Mouse (Mus musculus) adrenal gland, adult 18-20 months (tissue): ENCODE data around the gene 2310003L06Rik. TPM values are rescaled to one million over a fixed set of nuclear protein-coding genes. Genes with fewer than 3 reads are reported as not detected.

Source experiments
- DNase-seq, 2 experiments: peaks; one replicate each; pipeline ENCODE4 v3.0.0; 2021 to 2022; ENCODE audit warnings: low spot score in 2 of 2
- long read RNA-seq, 2 experiments: library from polyadenylated mRNA; stranded (forward); transcript quantifications; one replicate each; pipeline ENCODE4 v2.0.0; 2021
- total RNA-seq, 2 experiments: library from RNA; stranded (reverse); gene quantifications; 1 replicate in 1 of 2; 2 replicates in 1 of 2; pipeline ENCODE4 v1.2.3; 2021

2310003L06Rik gene
- total RNA-seq, result not detected
- long read RNA-seq, experiment 1, result 0 reads
- long read RNA-seq, experiment 2, result 0 reads

DNA sequence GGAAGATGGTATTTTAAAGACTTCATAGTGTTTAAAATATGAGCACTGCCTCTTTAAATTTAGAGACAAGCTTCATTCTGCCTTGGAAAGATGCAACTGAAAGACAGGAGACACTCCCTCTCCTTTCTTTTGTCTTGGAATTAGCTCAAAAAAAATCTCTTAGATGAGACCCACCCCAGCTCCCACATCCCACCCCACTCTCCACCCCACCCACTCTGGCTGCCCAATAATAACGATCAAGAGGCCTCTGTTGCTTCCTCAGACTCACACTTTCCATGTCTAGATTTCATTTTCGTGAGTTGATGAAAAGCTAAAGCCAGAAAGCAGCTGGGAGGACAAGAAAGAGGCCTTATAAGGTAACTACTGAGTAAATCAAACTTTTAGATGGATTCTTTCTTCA is at the start of gene 2310003L06Rik, which contains the start of gene Gm28434:
Gene 2310003L06Rik, plus strand, starts transcription at position 259 of the 400 bp plus-strand sequence.
Gene Gm28434, plus strand, starts transcription at position 317 of the 400 bp plus-strand sequence.
- no peak for DNase-seq

DNA sequence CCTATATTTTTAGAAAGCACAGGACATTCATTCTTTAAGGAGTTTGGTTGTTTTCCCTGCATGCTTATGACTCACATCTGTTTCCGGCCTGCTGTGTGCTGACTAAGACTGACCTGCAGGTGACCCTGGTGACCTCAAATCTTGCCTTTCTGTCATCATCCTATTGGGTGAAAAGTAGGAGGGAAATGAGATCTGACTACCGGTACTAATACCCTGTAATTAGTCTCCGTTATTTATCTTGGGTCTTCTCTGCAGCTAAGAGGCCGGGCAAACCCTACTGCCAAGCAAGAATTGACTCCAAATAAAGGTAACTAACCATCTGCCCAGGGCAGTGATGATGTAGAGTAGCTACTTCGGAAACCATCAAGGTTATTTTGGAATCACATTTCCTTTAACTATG is 43.9 kb upstream of the 2310003L06Rik start, which contains the start of gene Csn3:
Gene Csn3, plus strand, starts transcription at position 208 of the 400 bp plus-strand sequence.
- no peak for DNase-seq

DNA sequence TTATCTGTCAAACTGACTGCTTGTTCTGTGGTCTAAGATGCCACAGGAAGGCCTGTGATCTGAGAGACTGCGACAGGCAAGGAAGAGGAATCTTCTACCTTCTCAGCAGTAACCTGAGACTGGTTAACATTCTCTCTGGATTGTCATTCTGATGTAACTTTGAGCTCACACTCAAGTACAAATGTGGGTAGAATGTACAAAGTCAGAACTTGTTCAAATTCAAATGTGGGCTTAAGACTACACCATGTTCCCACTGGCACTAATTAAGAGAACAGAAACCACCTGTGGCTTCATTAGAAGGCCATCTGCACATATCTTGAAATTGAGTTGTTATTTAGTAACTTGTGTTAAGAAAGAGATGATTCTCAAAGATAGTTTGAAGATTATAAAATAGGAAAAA is 37.7 kb upstream of the 2310003L06Rik start:
- DNase-seq, result no peak

DNA sequence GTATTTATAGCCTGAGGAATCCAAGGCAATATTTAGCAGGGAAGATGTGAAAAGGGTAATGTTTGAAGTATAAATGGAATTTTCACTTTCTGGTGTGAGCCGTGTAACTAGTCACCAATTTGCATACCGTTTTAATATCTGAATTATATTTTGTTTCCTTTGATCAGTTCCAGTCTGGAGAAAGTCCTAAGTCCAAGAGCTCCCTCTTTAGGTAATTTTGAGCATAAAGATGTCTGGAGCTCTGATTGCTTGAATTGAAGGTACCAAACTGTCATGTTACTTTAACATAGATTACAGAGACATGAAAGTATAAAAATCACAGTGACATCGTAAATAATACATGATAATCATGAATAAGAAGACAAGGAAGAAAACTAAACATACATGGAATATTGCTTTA is 28.5 kb upstream of the 2310003L06Rik start:
- no peak for DNase-seq

DNA sequence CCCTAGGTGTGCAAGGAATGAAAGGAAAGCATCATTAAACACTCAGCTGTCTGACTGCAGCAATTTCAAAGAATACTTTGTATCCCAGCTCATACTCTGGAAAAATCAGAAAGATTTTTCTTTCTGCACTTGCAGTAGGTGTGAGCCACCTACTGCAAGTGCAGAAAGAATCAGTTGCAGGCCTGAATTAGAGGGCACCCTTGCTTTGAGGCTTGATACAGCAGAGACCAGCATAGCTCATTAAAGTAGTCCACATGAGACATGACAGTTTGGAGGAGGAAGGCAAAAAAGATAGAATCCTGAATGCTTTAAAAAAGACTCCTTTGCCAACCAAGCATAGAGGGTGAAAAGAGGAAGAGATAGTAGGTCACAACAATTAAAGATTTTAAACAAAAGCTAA is 26.7 kb upstream of the 2310003L06Rik start:
- no peak for DNase-seq

DNA sequence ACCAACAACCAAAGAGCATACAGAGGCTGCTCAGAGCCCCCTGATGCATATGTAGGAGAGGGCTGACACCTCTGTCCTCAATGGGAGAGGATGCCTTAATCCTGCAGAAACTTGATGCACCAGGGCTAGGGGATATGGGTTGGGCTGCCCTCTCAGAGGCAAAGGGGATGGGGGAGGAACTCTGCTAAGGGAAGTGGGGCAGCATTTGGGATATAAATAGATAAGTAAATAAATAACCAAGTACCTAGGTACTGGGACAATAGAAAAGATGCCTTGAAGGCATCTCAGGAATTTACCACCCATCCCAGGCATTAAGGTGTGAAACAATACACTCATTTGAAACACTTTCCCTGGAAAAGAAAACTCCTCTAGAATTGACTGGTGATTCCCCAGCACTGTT is 17.4 kb upstream of the 2310003L06Rik start:
- no peak for DNase-seq

DNA sequence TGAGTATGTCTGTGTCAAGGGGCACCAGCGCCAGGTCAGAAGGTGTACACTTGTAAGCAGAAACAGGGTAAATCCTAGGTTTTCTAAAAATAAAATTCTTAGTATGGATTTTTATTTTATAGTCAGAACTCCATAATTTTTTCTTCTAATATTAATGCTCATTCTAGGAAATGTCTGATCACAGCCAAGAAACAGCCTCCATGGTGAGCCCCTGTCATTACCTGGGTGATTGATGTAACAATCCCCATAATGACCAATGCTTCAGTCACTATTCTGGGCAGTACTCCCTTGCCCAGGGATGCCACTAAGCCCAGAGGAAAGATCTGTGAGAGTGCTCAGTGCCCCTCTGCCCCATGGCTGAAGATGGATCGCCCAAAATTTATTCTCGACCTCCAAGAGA is 9.9 kb downstream of the 2310003L06Rik start, which contains the start of gene Cabs1:
Gene Cabs1, plus strand, starts transcription at position 301 of the 400 bp plus-strand sequence.
- no peak for DNase-seq

DNA sequence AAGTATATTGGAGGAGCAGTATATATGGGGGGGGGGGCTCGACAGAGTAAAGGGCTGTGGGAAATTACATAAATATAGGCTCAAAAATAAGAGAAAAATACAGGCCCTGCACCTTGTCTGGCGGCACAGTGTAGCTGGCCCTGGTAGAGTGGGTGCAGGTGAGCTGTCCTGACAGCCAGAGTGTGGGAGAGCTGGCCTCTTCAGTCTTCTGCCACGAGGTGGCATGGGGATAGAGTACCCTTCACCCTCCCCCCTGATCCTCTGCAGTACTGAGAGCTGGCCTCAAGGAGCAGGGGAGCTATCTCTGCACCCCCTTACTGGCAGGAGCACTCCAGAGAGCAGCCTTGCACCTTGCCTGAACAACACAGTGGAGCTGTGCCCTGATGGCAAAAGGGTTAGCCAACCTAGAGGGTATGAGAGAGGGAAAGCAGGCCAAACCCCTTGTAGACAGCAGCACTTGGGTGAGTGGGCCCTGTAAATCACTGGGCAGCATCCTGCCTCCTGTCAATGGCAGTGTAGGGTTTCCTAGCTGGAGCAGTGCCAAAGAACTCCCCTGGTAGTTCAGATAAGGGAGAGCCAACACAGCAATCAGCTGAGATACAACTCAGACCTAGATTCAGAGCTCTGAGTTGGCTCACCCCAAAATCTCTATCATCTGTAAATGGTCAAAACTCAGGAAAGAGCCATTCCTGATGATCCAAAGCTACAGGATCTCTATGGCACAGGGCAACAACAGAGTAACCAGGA is 13.4 kb downstream of the 2310003L06Rik start:
- DNase-seq, result no peak

DNA sequence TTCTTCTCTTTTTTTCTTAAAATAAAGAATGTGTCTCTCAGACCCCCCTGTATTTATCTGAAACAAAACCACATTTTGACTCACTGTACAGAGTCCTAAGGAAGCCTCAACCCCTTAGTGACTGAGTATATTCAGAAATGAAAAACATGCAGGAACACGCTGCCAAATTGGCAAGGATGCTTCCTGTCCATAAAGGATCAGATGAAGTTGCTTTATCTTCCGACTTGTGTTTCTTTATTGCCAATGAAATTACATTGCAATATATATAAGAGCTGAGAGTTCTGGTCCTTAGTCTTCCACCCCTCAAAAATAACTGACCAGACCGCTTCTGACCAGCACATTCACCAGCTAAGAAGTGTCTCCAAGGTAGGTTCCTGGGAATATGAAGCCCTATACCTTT is 33.0 kb downstream of the 2310003L06Rik start, which contains the start of gene Smr3a:
Gene Smr3a, plus strand, starts transcription at position 301 of the 400 bp plus-strand sequence.
- no peak for DNase-seq

DNA sequence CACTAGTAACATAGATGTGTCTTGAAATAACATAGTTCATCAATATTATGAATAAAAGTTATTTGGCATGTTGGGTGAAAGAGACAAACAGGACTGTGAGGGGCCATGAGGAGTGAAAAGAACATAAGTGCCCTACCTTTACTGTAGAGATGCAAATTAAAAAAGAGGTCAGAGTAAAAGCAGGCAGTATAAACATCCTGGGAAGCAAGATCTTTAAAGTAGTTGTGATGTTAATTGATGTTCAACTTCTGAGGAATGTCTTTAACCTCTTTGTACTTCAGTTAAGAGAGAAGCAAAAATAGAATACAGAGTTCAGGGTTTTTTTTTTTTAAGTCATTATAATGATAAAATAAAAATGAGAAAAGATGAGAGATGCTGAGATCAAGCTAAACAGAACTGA is 36.0 kb downstream of the 2310003L06Rik start:
- no peak for DNase-seq

Other genes with a start within 250 kb of the 2310003L06Rik start
- gene Csn1s2a, start 194.9 kb upstream of the 2310003L06Rik start, total RNA-seq, result not detected
- not detected for gene Csn1s2b, start 161.4 kb upstream of the 2310003L06Rik start, total RNA-seq
- gene Prr27, start 143.8 kb upstream of the 2310003L06Rik start, total RNA-seq, result not detected
- not detected for gene Odam, start 84.4 kb upstream of the 2310003L06Rik start, total RNA-seq
- not detected for gene Csn3, start 43.9 kb upstream of the 2310003L06Rik start, total RNA-seq
- gene Gm28434, start 58 bp downstream of the 2310003L06Rik start, total RNA-seq, result not detected
- not detected for gene Cabs1, start 10.0 kb downstream of the 2310003L06Rik start, total RNA-seq
- gene Smr3a, start 33.1 kb downstream of the 2310003L06Rik start, total RNA-seq, result not detected
- not detected for gene Smr2, start 117.1 kb downstream of the 2310003L06Rik start, total RNA-seq
- gene Gm11116, start 142.1 kb downstream of the 2310003L06Rik start, total RNA-seq, result not detected
- gene Gm11115, start 184.6 kb downstream of the 2310003L06Rik start, total RNA-seq, result not detected